Mouse (Mus musculus) layer of hippocampus, adult 2 months (tissue): Measurements from ENCODE around the gene Polr3g. TPM values are rescaled to one million over a fixed set of nuclear protein-coding genes. Genes with fewer than 3 reads are reported as not detected.
"Not testable (repeated sequence)": the region's sequence is repeated elsewhere in the genome, so short reads cannot be mapped to it uniquely, and the experiment has no call there.

Experiments
- DNase-seq, 2 experiments: peaks; one replicate each; pipeline ENCODE4 v3.0.0; 2022; ENCODE audit warnings: low spot score in 2 of 2
- H3K27ac ChIP-seq: fragments of 200-600 bp; 2 replicates; pipeline ENCODE4 v1.8.1; 2022
- H3K4me3 ChIP-seq: fragments of 200-600 bp; 2 replicates; pipeline ENCODE4 v1.8.1; 2022; ENCODE audit warnings: mild to moderate bottlenecking
- CTCF ChIP-seq: fragments of 200-600 bp; conservative IDR thresholded peaks from 2 replicates; pipeline ENCODE4 v1.8.1; 2022; ENCODE audit warnings: antibody characterized with exemption, mild to moderate bottlenecking, moderate library complexity
- total RNA-seq, 2 experiments: library from RNA; stranded (reverse); gene quantifications; 2 replicates each; pipeline ENCODE4 v1.2.3; 2021

The Polr3g gene
- total RNA-seq, 2 experiments from 2014 or later = 4.1 to 5.4 TPM

GRCm38 (mm10) chr13:81641289-81642045 lies 69.3 kb downstream of the Polr3g start:
- peak; percentile 32 to 53 for DNase-seq
- Histone ChIP-seq H3K4me3 (peak overlapping the region; percentile 34; the same call in 1 of the 2 replicates), H3K27ac (no peak overlapping the region)
- peak; percentile 92 for TF ChIP-seq CTCF

GRCm38 (mm10) chr13:81640881-81641280 lies 69.9 kb downstream of the Polr3g start:
- no peak for TF ChIP-seq CTCF
- Histone ChIP-seq H3K27ac (no peak overlapping the region), H3K4me3 (no peak overlapping the region)
- DNase-seq = no peak

DNA sequence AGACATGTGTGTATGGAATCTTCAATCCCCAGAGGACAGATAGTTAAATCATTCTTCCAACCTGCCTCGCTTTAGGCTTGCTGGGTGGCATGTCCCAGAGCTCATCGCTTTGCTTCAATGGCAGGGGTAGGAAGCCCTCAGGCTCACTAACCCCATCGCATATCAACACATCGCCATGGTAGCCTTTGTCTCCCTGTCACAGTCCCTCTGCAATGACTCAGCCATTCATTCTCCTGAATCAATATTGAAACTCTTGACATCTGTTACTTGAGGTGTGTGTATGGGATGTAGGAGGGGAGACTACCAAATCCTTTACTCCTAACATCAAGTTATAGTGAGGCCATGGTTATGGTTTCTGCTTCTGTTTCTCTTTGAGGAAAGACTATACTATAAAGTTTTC lies 71.2 kb downstream of the Polr3g start:
- Histone ChIP-seq H3K4me3 (no peak overlapping the region), H3K27ac (no peak overlapping the region)
- no peak for TF ChIP-seq CTCF
- no peak for DNase-seq

DNA sequence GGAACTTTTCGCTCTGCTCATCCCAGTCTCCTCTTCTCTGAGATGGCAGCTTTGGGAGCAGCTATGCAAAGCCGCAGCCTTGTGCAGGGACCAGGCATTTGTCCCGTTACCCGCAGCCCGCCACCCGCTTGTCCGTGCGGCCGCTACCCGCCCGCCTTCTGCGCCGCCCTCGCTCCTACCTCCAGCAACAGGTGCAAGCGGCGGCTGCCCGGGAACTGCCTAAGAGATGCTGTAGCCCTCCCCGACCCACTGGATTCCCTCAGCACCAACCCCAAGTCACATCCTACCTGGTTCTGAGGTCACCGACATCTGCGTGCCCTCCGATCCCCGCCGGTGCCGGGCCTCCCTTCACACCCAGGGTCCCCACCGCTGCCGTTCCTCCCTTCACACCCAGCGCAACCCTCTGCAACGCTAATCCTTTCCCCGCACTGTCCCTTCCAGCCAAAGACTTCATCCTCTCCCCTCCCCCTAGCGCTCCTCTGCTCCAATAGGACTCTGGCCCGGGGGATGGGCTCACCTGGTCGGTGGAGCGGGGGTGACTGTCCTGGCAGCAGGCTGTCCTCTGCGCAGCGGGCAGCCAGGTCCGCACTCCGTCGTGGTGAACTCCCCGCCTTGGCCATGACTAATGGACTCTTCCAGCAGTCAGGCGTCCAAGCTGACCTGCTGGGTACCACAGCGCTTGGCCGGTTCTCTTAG lies 77.9 kb downstream of the Polr3g start, which contains the start of gene Adgrv1:
Gene Adgrv1 (minus strand): TSS at position 435 of the 696 bp plus-strand sequence.
- DNase-seq = peak; percentile 49 to 57
- no peak for TF ChIP-seq CTCF
- Histone ChIP-seq H3K4me3 (peak within 1 kb of the TSS; percentile 62), H3K27ac (no peak within 1 kb of the TSS)

- no peak for DNase-seq
- TF ChIP-seq CTCF = no peak
- Histone ChIP-seq H3K27ac (no peak overlapping the region), H3K4me3 (no peak overlapping the region)
Observed at GRCm38 (mm10) chr13:81630566-81630965, 80.2 kb downstream of the Polr3g start.

GRCm38 (mm10) chr13:81629395-81629794 lies 81.4 kb downstream of the Polr3g start:
- Histone ChIP-seq H3K4me3 (no peak overlapping the region), H3K27ac (no peak overlapping the region)
- DNase-seq = no peak
- no peak for TF ChIP-seq CTCF

- no peak for TF ChIP-seq CTCF
- no peak for DNase-seq
- Histone ChIP-seq H3K27ac (no peak overlapping the region), H3K4me3 (no peak overlapping the region)
Observed at GRCm38 (mm10) chr13:81628631-81629190, 82.1 kb downstream of the Polr3g start.

- H3K4me3 ChIP-seq, H3K27ac ChIP-seq, DNase-seq: not testable (repeated sequence)
Observed at GRCm38 (mm10) chr13:81627861-81628260, 83.0 kb downstream of the Polr3g start.

Other genes starting within 250 kb of the Polr3g start
- 1 to 10 TPM; 2.4 to 3.0 TPM for gene Adgrv1, start 77.9 kb downstream of the Polr3g start, total RNA-seq
- gene Lysmd3, start 53.4 kb downstream of the Polr3g start, total RNA-seq = 10 to 100 TPM; 12.5 to 13.1 TPM
- 10 to 100 TPM; 20.2 to 21.6 TPM for gene Mblac2, start 328 bp upstream of the Polr3g start, total RNA-seq
- gene Cetn3, start 72.1 kb upstream of the Polr3g start, total RNA-seq = 100 to 1,000 TPM; 103 to 115 TPM